Mouse (Mus musculus): ENCODE results near the gene Gata5.

- TF ChIP-seq TAL1 (IDR thresholded peaks at IDR 0.05; ENCODE audit: low read length) = no peak
- no peak for TF ChIP-seq GATA1 (IDR thresholded peaks at IDR 0.05; ENCODE audit: low read length)
Measured at GRCm38 (mm10) chr2:180334551-180334986, at the start of gene Gata5.

Data from erythroblast, embryonic 14.5 days (primary cell).